Mouse (Mus musculus): ENCODE data around the gene Fndc10.

The Fndc10 gene

GRCm38 (mm10) chr4:155695531-155696062, 1.5 kb downstream of the Fndc10 start:
- Histone ChIP-seq H3K4me1 (replicated peaks; ENCODE audit: low read depth, low read length) (peaks cover 59% of the 10 kb centered on the region), H3K9me3 (ENCODE audit: low read length) (peaks cover 4% of the 10 kb centered on the region; the same call in 1 of the 2 replicates), H3K4me3 (replicated peaks; ENCODE audit: low read length) (peak overlapping the region; percentile 89), H3K27me3 (ENCODE audit: insufficient read depth, low read length) (no peaks in the 10 kb centered on the region), H3K36me3 (ENCODE audit: insufficient read depth, low read length) (peaks cover 30% of the 10 kb centered on the region)
- no peak for TF ChIP-seq NANOG (IDR thresholded peaks at IDR 0.05; ENCODE audit: borderline replicate concordance, low read length)
- TF ChIP-seq CTCF (conservative IDR thresholded peaks at IDR 0.05; ENCODE audit: low read length), result no peak

GRCm38 (mm10) chr4:155696261-155697255, 2.4 kb downstream of the Fndc10 start:
- Histone ChIP-seq H3K36me3 (ENCODE audit: insufficient read depth, low read length) (peaks cover 33% of the 10 kb centered on the region), H3K27me3 (ENCODE audit: insufficient read depth, low read length) (no peaks in the 10 kb centered on the region), H3K4me3 (replicated peaks; ENCODE audit: low read length) (peak overlapping the region; percentile 89), H3K4me1 (replicated peaks; ENCODE audit: low read depth, low read length) (peaks cover 59% of the 10 kb centered on the region), H3K9me3 (ENCODE audit: low read length) (no peaks in the 10 kb centered on the region)
- no peak for TF ChIP-seq NANOG (IDR thresholded peaks at IDR 0.05; ENCODE audit: borderline replicate concordance, low read length)
- no peak for TF ChIP-seq POU5F1 (IDR thresholded peaks at IDR 0.05; ENCODE audit: borderline replicate concordance, low read length)

- H3K9me3 ChIP-seq (ENCODE audit: low read length), result no peaks in the 10 kb centered on the region
- H3K27me3 ChIP-seq (ENCODE audit: insufficient read depth, low read length), result no peaks in the 10 kb centered on the region
- no peak overlapping the region for H3K4me3 ChIP-seq (replicated peaks; ENCODE audit: low read length)
- peaks cover 64% of the 10 kb centered on the region for H3K4me1 ChIP-seq (replicated peaks; ENCODE audit: low read depth, low read length)
- peaks cover 40% of the 10 kb centered on the region for H3K36me3 ChIP-seq (ENCODE audit: insufficient read depth, low read length)
- no peak for TF ChIP-seq NANOG (IDR thresholded peaks at IDR 0.05; ENCODE audit: borderline replicate concordance, low read length)
- TF ChIP-seq CTCF (conservative IDR thresholded peaks at IDR 0.05; ENCODE audit: low read length), result peak; percentile 93
Measured at GRCm38 (mm10) chr4:155700425-155700824, 6.3 kb downstream of the Fndc10 start.

- Histone ChIP-seq H3K4me1 (replicated peaks; ENCODE audit: low read depth, low read length) (peaks cover 62% of the 10 kb centered on the region), H3K36me3 (ENCODE audit: insufficient read depth, low read length) (peaks cover 34% of the 10 kb centered on the region), H3K27me3 (ENCODE audit: insufficient read depth, low read length) (no peaks in the 10 kb centered on the region), H3K9me3 (ENCODE audit: low read length) (no peaks in the 10 kb centered on the region), H3K4me3 (replicated peaks; ENCODE audit: low read length) (peak overlapping the region; percentile 96)
- TF ChIP-seq NANOG (IDR thresholded peaks at IDR 0.05; ENCODE audit: borderline replicate concordance, low read length), result no peak
- no peak for TF ChIP-seq CTCF (conservative IDR thresholded peaks at IDR 0.05; ENCODE audit: low read length)
Measured at GRCm38 (mm10) chr4:155703425-155703929, 9.3 kb downstream of the Fndc10 start.

- Histone ChIP-seq H3K36me3 (ENCODE audit: insufficient read depth, low read length) (peaks cover 44% of the 10 kb centered on the region), H3K9me3 (ENCODE audit: low read length) (no peaks in the 10 kb centered on the region), H3K27me3 (ENCODE audit: insufficient read depth, low read length) (no peaks in the 10 kb centered on the region), H3K4me3 (replicated peaks; ENCODE audit: low read length) (peak within 1 kb of the TSS; percentile 96), H3K4me1 (replicated peaks; ENCODE audit: low read depth, low read length) (peaks cover 69% of the 10 kb centered on the region)
- TF ChIP-seq CTCF (conservative IDR thresholded peaks at IDR 0.05; ENCODE audit: low read length) (no peak), POU5F1 (IDR thresholded peaks at IDR 0.05; ENCODE audit: borderline replicate concordance, low read length) (no peak), NANOG (IDR thresholded peaks at IDR 0.05; ENCODE audit: borderline replicate concordance, low read length) (no peak)
Measured at GRCm38 (mm10) chr4:155704721-155705591, 10.8 kb downstream of the Fndc10 start, which contains the start of gene Ssu72. TSS of gene Ssu72 (plus strand) at chr4:155704800.

- Histone ChIP-seq H3K27me3 (ENCODE audit: insufficient read depth, low read length) (no peaks in the 10 kb centered on the region), H3K4me3 (replicated peaks; ENCODE audit: low read length) (peak overlapping the region; percentile 96), H3K9me3 (ENCODE audit: low read length) (no peaks in the 10 kb centered on the region), H3K4me1 (replicated peaks; ENCODE audit: low read depth, low read length) (peaks cover 74% of the 10 kb centered on the region), H3K36me3 (ENCODE audit: insufficient read depth, low read length) (peaks cover 49% of the 10 kb centered on the region)
- no peak for TF ChIP-seq NANOG (IDR thresholded peaks at IDR 0.05; ENCODE audit: borderline replicate concordance, low read length)
- TF ChIP-seq CTCF (conservative IDR thresholded peaks at IDR 0.05; ENCODE audit: low read length), result no peak
- TF ChIP-seq POU5F1 (IDR thresholded peaks at IDR 0.05; ENCODE audit: borderline replicate concordance, low read length), result no peak
Measured at GRCm38 (mm10) chr4:155705592-155705929, 11.4 kb downstream of the Fndc10 start.

GRCm38 (mm10) chr4:155708582-155708981, 14.4 kb downstream of the Fndc10 start:
- H3K27me3 ChIP-seq (ENCODE audit: insufficient read depth, low read length), result no peaks in the 10 kb centered on the region
- peaks cover 83% of the 10 kb centered on the region for H3K4me1 ChIP-seq (replicated peaks; ENCODE audit: low read depth, low read length)
- H3K9me3 ChIP-seq (ENCODE audit: low read length), result no peaks in the 10 kb centered on the region
- no peak for TF ChIP-seq CTCF (conservative IDR thresholded peaks at IDR 0.05; ENCODE audit: low read length)
- no peak for TF ChIP-seq NANOG (IDR thresholded peaks at IDR 0.05; ENCODE audit: borderline replicate concordance, low read length)
- H3K4me3 ChIP-seq (replicated peaks; ENCODE audit: low read length), result no peak overlapping the region
- H3K36me3 ChIP-seq (ENCODE audit: insufficient read depth, low read length), result peaks cover 54% of the 10 kb centered on the region

- Histone ChIP-seq H3K27me3 (ENCODE audit: insufficient read depth, low read length) (no peaks in the 10 kb centered on the region), H3K4me1 (replicated peaks; ENCODE audit: low read depth, low read length) (peaks cover 83% of the 10 kb centered on the region), H3K4me3 (replicated peaks; ENCODE audit: low read length) (0 out of 2 replicates have a peak overlapping the region, but pooled peaks have one; percentile 24), H3K9me3 (ENCODE audit: low read length) (no peaks in the 10 kb centered on the region), H3K36me3 (ENCODE audit: insufficient read depth, low read length) (peaks cover 58% of the 10 kb centered on the region)
- no peak for TF ChIP-seq CTCF (conservative IDR thresholded peaks at IDR 0.05; ENCODE audit: low read length)
- no peak for TF ChIP-seq NANOG (IDR thresholded peaks at IDR 0.05; ENCODE audit: borderline replicate concordance, low read length)
- TF ChIP-seq POU5F1 (IDR thresholded peaks at IDR 0.05; ENCODE audit: borderline replicate concordance, low read length), result no peak
Measured at GRCm38 (mm10) chr4:155708988-155709387, 14.8 kb downstream of the Fndc10 start.
